Mouse (Mus musculus): ENCODE data around the gene Peg3.

- TF ChIP-seq EP300 (IDR thresholded peaks at IDR 0.05; ENCODE audit: low read depth) (no peak), CTCF (IDR thresholded peaks at IDR 0.05; ENCODE audit: low read depth) (no peak)
Observed at GRCm38 (mm10) chr7:6777107-6777506, 46.9 kb upstream of the Peg3 start.
